Mouse (Mus musculus): ENCODE results near the gene Kcnn4. TPM values are rescaled to one million over a fixed set of nuclear protein-coding genes. Genes with fewer than 3 reads are reported as not detected.

Gene Kcnn4
- polyA plus RNA-seq, 1 experiment from 2014 or later, result 119 TPM

DNA sequence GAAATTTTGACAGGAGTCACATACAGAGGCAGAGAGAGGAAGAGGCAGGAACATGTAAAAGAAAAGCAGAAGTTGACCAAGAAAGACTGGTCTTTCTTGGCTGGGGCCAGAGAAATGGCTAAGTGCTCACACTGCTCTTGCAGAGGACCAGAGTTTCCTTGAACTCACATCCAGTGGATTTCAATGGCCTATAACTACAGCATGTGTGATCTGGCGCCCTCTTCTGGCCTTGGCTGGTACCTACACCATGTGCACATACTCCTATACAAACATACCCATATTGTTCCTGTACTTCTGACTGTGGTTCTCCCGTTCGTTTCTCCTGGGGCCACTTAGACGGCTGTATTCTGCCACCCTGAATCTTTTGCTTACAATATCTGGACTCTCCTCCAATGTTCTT, 9.1 kb upstream of the Kcnn4 start:
- Histone ChIP-seq H3K27ac (ENCODE audit: low read depth, low read length) (no peak overlapping the region), H3K4me2 (no peak overlapping the region), H3K27me3 (replicated peaks; ENCODE audit: control insufficient read depth, insufficient read depth, low read length) (no peaks in the 10 kb centered on the region), H3K4me3 (ENCODE audit: low read depth, low read length) (no peak overlapping the region), H3K9ac (ENCODE audit: low read depth, low read length) (no peak overlapping the region), H3K4me1 (replicated peaks; ENCODE audit: control insufficient read depth, insufficient read depth, low read length) (peaks cover 3% of the 10 kb centered on the region; the same call in 1 of the 2 replicates), H3K9me3 (ENCODE audit: control insufficient read depth, low read length) (peaks cover 8% of the 10 kb centered on the region; the same call in 1 of the 2 replicates), H3K36me3 (ENCODE audit: control insufficient read depth, insufficient read depth, low read length) (no peaks in the 10 kb centered on the region)
- WGBS, result 61% methylated on average over 4 of the region's 4 CpGs
- DNase-seq (ENCODE audit: low spot score), result no peak
- ATAC-seq (replicated peaks; ENCODE audit: low FRiP score), result no peak

DNA sequence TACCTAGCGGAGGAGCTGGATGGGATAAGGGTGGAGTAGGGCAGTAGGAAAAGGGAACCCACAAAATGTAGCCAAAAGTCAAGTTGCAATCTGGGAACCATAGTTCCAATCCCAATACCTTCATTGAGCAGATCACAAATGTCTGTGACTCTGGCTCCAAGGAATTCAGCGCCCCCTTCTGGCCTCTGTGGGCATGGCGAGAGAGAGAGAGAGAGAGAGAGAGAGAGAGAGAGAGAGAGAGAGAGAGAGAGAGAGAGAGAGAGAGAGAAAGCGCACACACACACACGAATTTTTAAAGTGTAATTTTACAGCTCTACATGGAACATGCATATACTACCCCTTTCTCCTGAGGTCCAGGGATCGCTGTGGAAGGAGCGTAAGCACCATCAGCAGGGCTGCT, 6.8 kb upstream of the Kcnn4 start:
- Histone ChIP-seq H3K4me2 (0 out of 2 replicates have a peak overlapping the region, but pooled peaks have one; percentile 14), H3K4me3 (ENCODE audit: low read depth, low read length) (no peak overlapping the region), H3K4me1 (replicated peaks; ENCODE audit: control insufficient read depth, insufficient read depth, low read length) (peaks cover 3% of the 10 kb centered on the region)

DNA sequence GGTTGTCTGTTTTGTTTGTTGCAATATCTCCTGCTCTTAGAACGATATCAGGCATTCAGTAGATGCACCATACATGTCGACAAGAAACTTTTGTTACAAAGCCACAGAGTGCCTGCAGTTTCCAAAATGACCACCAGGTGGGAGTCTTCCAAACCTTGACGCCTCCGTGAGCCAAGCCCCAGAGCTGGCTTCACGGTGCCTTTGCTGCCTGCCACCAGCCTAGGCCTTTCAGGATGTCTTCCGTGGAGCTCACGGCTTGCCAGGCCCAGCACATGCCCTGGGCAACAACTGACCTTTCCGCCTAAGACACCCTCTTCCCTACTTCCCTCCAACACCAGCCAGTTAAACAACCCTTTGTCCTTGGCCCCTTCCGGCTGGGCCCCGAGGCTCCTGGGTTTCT, 5.2 kb upstream of the Kcnn4 start:
- Histone ChIP-seq H3K27ac (ENCODE audit: low read depth, low read length) (no peak overlapping the region), H3K4me2 (peak overlapping the region; percentile 14; the same call in 1 of the 2 replicates), H3K4me1 (replicated peaks; ENCODE audit: control insufficient read depth, insufficient read depth, low read length) (peaks cover 3% of the 10 kb centered on the region), H3K4me3 (ENCODE audit: low read depth, low read length) (no peak overlapping the region), H3K9me3 (ENCODE audit: control insufficient read depth, low read length) (0 out of 2 replicates have a peak, but pooled peaks cover 3% of the 10 kb centered on the region), H3K27me3 (replicated peaks; ENCODE audit: control insufficient read depth, insufficient read depth, low read length) (no peaks in the 10 kb centered on the region), H3K9ac (ENCODE audit: low read depth, low read length) (peak overlapping the region; percentile 53; the same call in 1 of the 2 replicates), H3K36me3 (ENCODE audit: control insufficient read depth, insufficient read depth, low read length) (no peaks in the 10 kb centered on the region)
- WGBS, result 22% methylated on average over 10 of the region's 10 CpGs
- ATAC-seq (replicated peaks; ENCODE audit: low FRiP score) (peak; percentile 65), DNase-seq (ENCODE audit: low spot score) (no peak)

More for the DNA sequence above, 6.8 kb upstream of the Kcnn4 start:
- no peak for DNase-seq (ENCODE audit: low spot score)
- WGBS, result 25% methylated on average over 6 of the region's 7 CpGs
- no peak for ATAC-seq (replicated peaks; ENCODE audit: low FRiP score)
- Histone ChIP-seq H3K9me3 (ENCODE audit: control insufficient read depth, low read length) (0 out of 2 replicates have a peak, but pooled peaks cover 3% of the 10 kb centered on the region), H3K27me3 (replicated peaks; ENCODE audit: control insufficient read depth, insufficient read depth, low read length) (no peaks in the 10 kb centered on the region), H3K9ac (ENCODE audit: low read depth, low read length) (no peak overlapping the region), H3K36me3 (ENCODE audit: control insufficient read depth, insufficient read depth, low read length) (no peaks in the 10 kb centered on the region), H3K27ac (ENCODE audit: low read depth, low read length) (no peak overlapping the region)

DNA sequence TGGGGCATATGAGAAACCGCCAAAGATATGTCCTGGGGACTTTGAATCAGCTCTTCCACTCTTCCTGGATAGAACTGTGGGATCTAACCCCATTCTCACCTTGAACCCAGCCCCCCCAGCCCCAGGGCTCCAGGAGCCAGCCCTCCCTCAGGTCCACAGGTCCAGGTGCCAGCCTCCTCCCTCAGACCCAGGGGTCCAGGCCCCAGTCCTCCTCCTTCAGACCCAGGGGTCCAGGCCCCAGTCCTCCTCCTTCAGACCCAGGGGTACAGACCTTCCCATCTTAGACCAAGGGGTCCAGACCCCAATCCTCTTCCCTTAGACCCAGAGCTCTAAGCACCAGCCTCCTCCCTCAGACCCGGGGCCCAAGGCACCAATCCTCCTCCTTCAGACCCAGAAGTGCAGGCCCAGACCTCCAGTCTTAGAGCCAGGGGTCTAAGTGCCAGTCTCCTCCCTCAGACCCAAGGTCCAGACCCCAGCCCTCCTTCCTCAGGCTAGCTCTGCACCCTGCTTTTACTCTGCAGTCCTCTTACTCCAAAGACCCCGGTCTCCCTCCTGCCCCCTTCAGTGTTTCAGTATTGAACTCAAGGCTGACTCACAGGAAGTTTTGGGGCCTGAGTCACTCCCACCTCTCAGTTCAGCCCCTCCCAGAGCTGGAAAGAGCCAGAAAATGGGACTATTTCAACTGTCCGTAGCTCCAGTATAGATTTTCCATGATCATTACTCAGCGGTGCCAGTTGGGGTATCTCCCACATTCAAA, 4.6 kb upstream of the Kcnn4 start:
- 70% methylated on average over 5 of the region's 5 CpGs for WGBS
- Histone ChIP-seq H3K27me3 (replicated peaks; ENCODE audit: control insufficient read depth, insufficient read depth, low read length) (no peaks in the 10 kb centered on the region), H3K27ac (ENCODE audit: low read depth, low read length) (no peak overlapping the region), H3K4me2 (no peak overlapping the region), H3K4me1 (replicated peaks; ENCODE audit: control insufficient read depth, insufficient read depth, low read length) (peaks cover 3% of the 10 kb centered on the region), H3K9me3 (ENCODE audit: control insufficient read depth, low read length) (0 out of 2 replicates have a peak, but pooled peaks cover 3% of the 10 kb centered on the region), H3K9ac (ENCODE audit: low read depth, low read length) (peak overlapping the region; percentile 53; the same call in 1 of the 2 replicates), H3K4me3 (ENCODE audit: low read depth, low read length) (no peak overlapping the region), H3K36me3 (ENCODE audit: control insufficient read depth, insufficient read depth, low read length) (no peaks in the 10 kb centered on the region)
- DNase-seq (ENCODE audit: low spot score) (no peak), ATAC-seq (replicated peaks; ENCODE audit: low FRiP score) (no peak)

DNA sequence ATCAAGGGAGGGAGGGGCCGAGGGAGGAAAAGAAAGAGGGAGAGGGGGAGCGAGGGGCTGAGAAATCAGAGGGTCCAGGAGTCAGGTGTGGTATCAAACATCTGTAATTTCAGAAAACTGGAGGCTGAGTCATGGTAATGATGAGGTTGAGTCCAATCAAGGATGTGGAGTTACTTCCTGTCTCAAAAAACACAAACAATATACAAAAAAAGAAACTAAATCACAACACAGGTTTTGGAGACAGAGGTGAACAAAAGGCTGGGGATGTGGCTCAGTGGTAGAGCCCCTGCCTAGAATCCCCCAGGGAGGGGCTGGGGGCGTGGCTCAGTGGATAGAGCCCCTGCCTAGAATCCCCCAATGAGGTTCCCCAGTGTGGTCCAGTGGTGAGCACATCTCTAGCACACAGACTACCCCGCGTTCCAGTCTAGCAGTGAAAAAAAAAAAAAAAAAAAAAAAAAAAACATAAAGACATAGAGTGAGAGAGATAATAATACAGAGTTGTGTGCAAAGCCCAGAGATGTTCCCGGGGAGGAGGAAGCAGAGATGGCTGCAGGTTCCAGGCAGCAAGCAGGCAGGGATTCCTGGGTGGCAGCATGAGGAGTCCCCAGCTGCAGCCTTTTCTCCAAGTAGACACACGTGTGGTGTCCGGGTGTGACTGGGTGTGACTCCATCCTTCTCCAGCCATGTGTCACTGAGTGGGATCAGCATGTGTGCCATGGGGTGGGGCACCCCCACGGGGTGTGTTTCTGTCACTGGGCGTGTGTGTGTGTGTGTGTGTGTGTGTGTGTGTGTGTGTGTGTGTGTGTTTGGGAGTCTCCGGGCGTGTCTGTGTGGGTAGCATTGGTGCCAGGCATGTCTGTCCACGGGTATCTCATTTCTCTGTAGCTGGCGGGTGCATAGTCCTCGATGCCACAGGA, 3.1 kb upstream of the Kcnn4 start:
- peaks cover 3% of the 10 kb centered on the region for H3K4me1 ChIP-seq (replicated peaks; ENCODE audit: control insufficient read depth, insufficient read depth, low read length)
- WGBS, result 73% methylated on average over 15 of the region's 15 CpGs
- DNase-seq (ENCODE audit: low spot score) (no peak), ATAC-seq (replicated peaks; ENCODE audit: low FRiP score) (no peak)
- no peaks in the 10 kb centered on the region for H3K9me3 ChIP-seq (ENCODE audit: control insufficient read depth, low read length)
- no peaks in the 10 kb centered on the region for H3K36me3 ChIP-seq (ENCODE audit: control insufficient read depth, insufficient read depth, low read length)
- H3K27me3 ChIP-seq (replicated peaks; ENCODE audit: control insufficient read depth, insufficient read depth, low read length), result no peaks in the 10 kb centered on the region
- no peak overlapping the region for H3K4me2 ChIP-seq
- H3K9ac ChIP-seq (ENCODE audit: low read depth, low read length), result no peak overlapping the region
- no peak overlapping the region for H3K4me3 ChIP-seq (ENCODE audit: low read depth, low read length)
- no peak overlapping the region for H3K27ac ChIP-seq (ENCODE audit: low read depth, low read length)

DNA sequence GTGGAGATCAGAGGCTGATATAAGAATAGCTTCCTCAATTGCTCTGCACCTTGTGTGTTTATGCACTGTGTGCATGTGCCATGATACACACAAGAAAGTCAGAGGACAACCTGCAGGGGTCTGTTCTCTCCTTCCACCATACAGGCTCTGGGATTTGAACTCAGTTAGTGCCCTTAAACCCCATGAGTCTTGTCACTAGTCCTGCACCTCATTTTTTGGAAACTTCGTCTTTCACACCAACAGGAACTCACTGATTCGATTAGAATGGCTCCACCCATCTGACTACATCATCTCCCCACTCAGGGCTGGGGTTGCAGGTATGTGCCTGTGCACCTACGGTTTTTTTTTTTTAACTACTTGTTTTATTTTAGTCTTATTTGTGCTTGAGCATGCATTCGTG, 1.8 kb upstream of the Kcnn4 start:
- Histone ChIP-seq H3K9ac (ENCODE audit: low read depth, low read length) (no peak overlapping the region), H3K4me1 (replicated peaks; ENCODE audit: control insufficient read depth, insufficient read depth, low read length) (peaks cover 9% of the 10 kb centered on the region), H3K36me3 (ENCODE audit: control insufficient read depth, insufficient read depth, low read length) (no peaks in the 10 kb centered on the region; the same call in 1 of the 2 replicates), H3K4me2 (no peak overlapping the region), H3K27me3 (replicated peaks; ENCODE audit: control insufficient read depth, insufficient read depth, low read length) (no peaks in the 10 kb centered on the region), H3K4me3 (ENCODE audit: low read depth, low read length) (no peak overlapping the region), H3K9me3 (ENCODE audit: control insufficient read depth, low read length) (no peaks in the 10 kb centered on the region), H3K27ac (ENCODE audit: low read depth, low read length) (no peak overlapping the region)
- DNase-seq (ENCODE audit: low spot score), result no peak
- 58% methylated on average over 4 of the region's 4 CpGs for WGBS
- ATAC-seq (replicated peaks; ENCODE audit: low FRiP score), result no peak

DNA sequence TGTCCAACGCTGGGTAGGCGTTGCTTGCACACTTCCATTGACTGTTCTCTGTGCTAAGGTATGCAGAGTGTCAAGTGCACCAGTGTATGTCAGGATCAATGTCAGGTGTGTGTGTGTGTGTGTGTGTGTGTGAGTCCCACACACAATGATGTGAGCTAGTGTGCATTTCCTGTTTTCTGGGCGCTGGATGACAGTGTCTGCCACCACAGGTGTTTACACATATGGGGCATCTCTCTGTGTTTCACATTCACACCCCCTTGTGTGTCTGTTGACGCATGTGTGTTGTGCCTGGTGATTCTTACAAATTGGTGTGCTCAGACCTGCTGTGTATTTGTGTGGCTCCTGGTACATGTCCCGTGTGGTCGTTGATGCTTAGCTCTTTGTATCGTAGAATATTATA, 1.1 kb upstream of the Kcnn4 start:
- no peaks in the 10 kb centered on the region for H3K9me3 ChIP-seq (ENCODE audit: control insufficient read depth, low read length)
- 88% methylated on average over 7 of the region's 7 CpGs for WGBS
- no peak for ATAC-seq (replicated peaks; ENCODE audit: low FRiP score)
- H3K4me1 ChIP-seq (replicated peaks; ENCODE audit: control insufficient read depth, insufficient read depth, low read length), result peaks cover 13% of the 10 kb centered on the region
- peak overlapping the region; percentile 99 for H3K27ac ChIP-seq (ENCODE audit: low read depth, low read length)
- no peak overlapping the region for H3K4me2 ChIP-seq
- H3K27me3 ChIP-seq (replicated peaks; ENCODE audit: control insufficient read depth, insufficient read depth, low read length), result no peaks in the 10 kb centered on the region
- no peak for DNase-seq (ENCODE audit: low spot score)
- no peaks in the 10 kb centered on the region; the same call in 1 of the 2 replicates for H3K36me3 ChIP-seq (ENCODE audit: control insufficient read depth, insufficient read depth, low read length)
- H3K4me3 ChIP-seq (ENCODE audit: low read depth, low read length), result no peak overlapping the region
- H3K9ac ChIP-seq (ENCODE audit: low read depth, low read length), result 0 out of 2 replicates have a peak overlapping the region, but pooled peaks have one; percentile 9

DNA sequence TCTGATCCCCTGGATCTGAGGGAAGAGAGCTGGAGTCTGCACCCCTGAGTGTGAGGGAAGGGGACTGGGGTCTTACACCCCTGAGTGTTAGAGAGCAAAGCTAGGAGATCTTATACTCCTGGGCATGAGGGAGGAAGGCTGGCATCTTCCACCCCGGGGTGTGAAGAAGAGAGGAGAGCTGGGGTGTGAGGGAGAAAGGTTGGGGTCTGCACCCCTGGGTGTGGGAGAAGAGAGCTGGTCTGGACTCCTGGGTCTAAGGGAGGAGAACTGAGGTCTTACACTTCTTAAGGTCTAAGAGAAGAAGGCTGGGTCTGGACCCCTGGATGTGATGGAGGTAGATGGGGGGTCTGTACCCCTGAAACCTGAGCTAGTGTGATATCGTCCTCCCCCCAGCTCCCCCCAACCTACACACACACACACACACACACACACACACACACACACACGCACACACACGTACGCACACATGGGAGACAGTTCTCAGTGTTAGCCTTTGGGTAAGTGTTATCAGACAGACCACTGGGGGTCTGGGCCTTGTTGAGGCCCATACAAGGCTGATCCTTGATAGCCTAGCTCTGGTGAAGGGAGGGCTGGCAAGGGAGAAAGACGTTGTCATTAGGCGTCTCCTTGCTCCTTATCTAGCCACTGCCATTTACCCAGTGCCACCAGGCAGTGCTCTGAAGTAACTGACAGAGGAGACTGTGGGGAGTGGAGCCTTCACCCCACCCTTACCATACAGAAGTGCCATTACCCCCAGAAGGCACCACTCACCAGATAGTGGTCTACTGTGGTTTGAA, 1.1 kb downstream of the Kcnn4 start:
- H3K4me1 ChIP-seq (replicated peaks; ENCODE audit: control insufficient read depth, insufficient read depth, low read length), result peaks cover 21% of the 10 kb centered on the region

More for the DNA sequence above, 1.1 kb downstream of the Kcnn4 start:
- 33% methylated on average over 7 of the region's 7 CpGs for WGBS
- ATAC-seq (replicated peaks; ENCODE audit: low FRiP score), result peak; percentile 90
- Histone ChIP-seq H3K9ac (ENCODE audit: low read depth, low read length) (peak overlapping the region; percentile 98), H3K4me2 (peak overlapping the region; percentile 95), H3K27ac (ENCODE audit: low read depth, low read length) (peak overlapping the region; percentile 99), H3K27me3 (replicated peaks; ENCODE audit: control insufficient read depth, insufficient read depth, low read length) (no peaks in the 10 kb centered on the region), H3K36me3 (ENCODE audit: control insufficient read depth, insufficient read depth, low read length) (peaks cover 2% of the 10 kb centered on the region; the same call in 1 of the 2 replicates), H3K4me3 (ENCODE audit: low read depth, low read length) (peak overlapping the region; percentile 82), H3K9me3 (ENCODE audit: control insufficient read depth, low read length) (no peaks in the 10 kb centered on the region)
- no peak for DNase-seq (ENCODE audit: low spot score)
